Comparison of ENCODE assay signal across 32 mouse cellular contexts in the genomic region with DNA sequence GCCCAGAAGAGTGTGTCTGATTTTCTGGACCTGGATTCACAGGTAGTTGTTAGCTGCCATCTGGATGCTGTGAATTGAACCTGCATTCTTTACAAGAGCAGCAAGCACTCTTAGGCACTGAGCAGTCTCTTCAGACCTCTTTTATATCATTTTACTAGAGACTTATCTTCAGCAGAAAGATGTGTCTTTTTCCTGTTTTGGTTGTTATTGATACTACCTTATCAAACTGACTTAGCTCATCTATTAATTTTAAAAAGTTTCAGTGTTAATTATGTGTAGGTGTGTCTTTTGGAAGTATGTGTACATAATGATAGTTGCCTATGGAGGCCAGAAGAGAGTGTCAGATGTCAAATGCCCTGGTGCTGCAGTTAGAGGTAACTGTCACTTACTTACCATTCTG.
"Had no signal": no experiment of that assay in that cellular context is flagged by ENCODE, and none has a peak within 500 bp of the region (broad histone marks: within the 10 kb centered on the region; RNA-seq: fewer than 3 reads in every experiment).

No protein-coding gene starts in this region.

- H3K27ac ChIP-seq: left cerebral cortex, adult 2 months; limb, embryonic 10.5 days; limb, embryonic 12.5 days; limb, embryonic 13.5 days; limb, embryonic 15.5 days; liver, embryonic 12.5 days; liver, embryonic 13.5 days; liver, embryonic 14.5 days; liver, embryonic 15.5 days; lung, embryonic 15.5 days; macrophage; midbrain, embryonic 10.5 days; midbrain, embryonic 12.5 days; midbrain, embryonic 13.5 days; neural tube, embryonic 12.5 days had no signal

- H3K4me1 ChIP-seq: limb, embryonic 10.5 days; limb, embryonic 12.5 days; limb, embryonic 13.5 days; limb, embryonic 15.5 days; liver, embryonic 15.5 days; lung, embryonic 15.5 days; midbrain, embryonic 10.5 days; midbrain, embryonic 12.5 days; midbrain, embryonic 13.5 days; neural tube, embryonic 12.5 days had no signal

- H3K4me3 ChIP-seq: left cerebral cortex, adult 2 months; limb, embryonic 10.5 days; limb, embryonic 12.5 days; limb, embryonic 13.5 days; limb, embryonic 15.5 days; liver, embryonic 12.5 days; liver, embryonic 13.5 days; liver, embryonic 15.5 days; lung, embryonic 15.5 days; megakaryocyte, embryonic 14.5 days; midbrain, embryonic 10.5 days; midbrain, embryonic 12.5 days; midbrain, embryonic 13.5 days; myocyte; neural tube, embryonic 12.5 days had no signal

- H3K27me3 ChIP-seq: limb, embryonic 12.5 days; limb, embryonic 13.5 days; limb, embryonic 15.5 days; liver, embryonic 12.5 days; liver, embryonic 13.5 days; liver, embryonic 15.5 days; lung, embryonic 15.5 days; megakaryocyte, embryonic 14.5 days; midbrain, embryonic 12.5 days; midbrain, embryonic 13.5 days; neural tube, embryonic 12.5 days had no signal

- ATAC-seq: liver, embryonic 12.5 days; liver, postnatal 0 days; lung, postnatal 0 days; midbrain, embryonic 13.5 days; midbrain, embryonic 16.5 days had no signal

- DNase-seq: left cerebral cortex, postnatal 4 days; liver; liver, embryonic 13.5 days; liver, postnatal 0 days; lung, adult 18-20 months; lung, adult 2 months; lung, embryonic 14.5 days; lung, postnatal 10 days; lung, postnatal 14 days; lung, postnatal 36 days; lung, postnatal 4 days; midbrain, embryonic 14.5 days had no signal

- H3K4me2 ChIP-seq: limb, embryonic 12.5 days; limb, embryonic 13.5 days; limb, embryonic 15.5 days; liver, embryonic 11.5 days; liver, embryonic 12.5 days; liver, embryonic 13.5 days; liver, embryonic 15.5 days; lung, embryonic 14.5 days; lung, embryonic 15.5 days; midbrain, embryonic 11.5 days; midbrain, embryonic 12.5 days; midbrain, embryonic 13.5 days; neural tube, embryonic 12.5 days had no signal

- H3K9ac ChIP-seq: limb, embryonic 12.5 days; limb, embryonic 13.5 days; limb, embryonic 15.5 days; liver, embryonic 12.5 days; liver, embryonic 13.5 days; liver, embryonic 14.5 days; liver, embryonic 15.5 days; liver, postnatal 0 days; lung, embryonic 14.5 days; lung, embryonic 15.5 days; midbrain, embryonic 12.5 days; midbrain, embryonic 13.5 days; neural tube, embryonic 12.5 days had no signal

- H3K9me3 ChIP-seq: limb, embryonic 10.5 days; limb, embryonic 15.5 days; liver, embryonic 12.5 days; liver, embryonic 13.5 days; liver, embryonic 15.5 days; lung, embryonic 15.5 days; megakaryocyte, embryonic 14.5 days; midbrain, embryonic 10.5 days; midbrain, embryonic 12.5 days; midbrain, embryonic 13.5 days; neural tube, embryonic 12.5 days had no signal
